Mouse (Mus musculus): ENCODE measurements at regions not wholly inside any gene's neighbourhood (a gene's known extent, or its start where the extent isn't known, plus 50 kb on each side); places are given as distances from the start of the nearest gene placed in this dataset.

DNA sequence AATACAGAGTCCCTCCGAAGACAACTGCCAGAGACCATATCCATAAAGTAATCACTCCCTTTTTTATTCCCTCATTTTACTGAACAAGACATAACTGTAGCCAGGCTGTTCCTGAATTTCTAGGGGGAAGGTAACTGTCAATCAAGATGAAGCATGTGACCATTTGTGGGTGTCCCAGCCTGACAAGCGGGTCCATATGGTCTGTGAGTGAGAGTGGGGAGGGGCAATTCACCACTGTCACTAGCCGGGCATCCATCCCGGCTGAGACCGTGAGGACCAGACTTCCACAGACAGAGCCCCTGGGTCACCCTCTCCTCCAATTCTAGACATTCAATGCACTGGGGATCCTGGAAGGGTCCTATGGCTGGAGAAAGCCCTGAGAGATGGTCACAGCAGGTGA, 54.6 kb downstream of the Gm11733 start:
- intact Hi-C loops (cut with DNase I): no loop called here
- no peak for DNase-seq

DNA sequence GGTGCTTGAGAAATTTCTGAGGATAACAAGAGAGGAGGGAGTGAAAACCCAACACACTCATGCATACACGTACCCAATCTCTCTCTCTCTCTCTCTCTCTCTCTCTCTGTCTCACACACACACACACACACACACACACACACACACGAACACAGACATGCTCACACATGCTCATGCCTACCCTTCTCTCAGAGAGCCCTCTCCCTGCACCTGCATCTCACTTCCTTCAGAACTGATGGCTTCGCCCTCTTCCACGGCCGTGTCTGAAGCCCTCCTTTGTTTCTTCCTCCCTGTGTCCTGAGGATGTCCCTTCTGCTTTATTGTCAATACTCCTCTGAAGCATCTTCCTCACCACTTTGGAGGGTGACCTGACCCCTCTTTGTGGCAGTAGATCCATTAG, 56.4 kb downstream of the Gm11733 start:
- intact Hi-C loops (cut with DNase I): no loop called here
- DNase-seq: no peak

DNA sequence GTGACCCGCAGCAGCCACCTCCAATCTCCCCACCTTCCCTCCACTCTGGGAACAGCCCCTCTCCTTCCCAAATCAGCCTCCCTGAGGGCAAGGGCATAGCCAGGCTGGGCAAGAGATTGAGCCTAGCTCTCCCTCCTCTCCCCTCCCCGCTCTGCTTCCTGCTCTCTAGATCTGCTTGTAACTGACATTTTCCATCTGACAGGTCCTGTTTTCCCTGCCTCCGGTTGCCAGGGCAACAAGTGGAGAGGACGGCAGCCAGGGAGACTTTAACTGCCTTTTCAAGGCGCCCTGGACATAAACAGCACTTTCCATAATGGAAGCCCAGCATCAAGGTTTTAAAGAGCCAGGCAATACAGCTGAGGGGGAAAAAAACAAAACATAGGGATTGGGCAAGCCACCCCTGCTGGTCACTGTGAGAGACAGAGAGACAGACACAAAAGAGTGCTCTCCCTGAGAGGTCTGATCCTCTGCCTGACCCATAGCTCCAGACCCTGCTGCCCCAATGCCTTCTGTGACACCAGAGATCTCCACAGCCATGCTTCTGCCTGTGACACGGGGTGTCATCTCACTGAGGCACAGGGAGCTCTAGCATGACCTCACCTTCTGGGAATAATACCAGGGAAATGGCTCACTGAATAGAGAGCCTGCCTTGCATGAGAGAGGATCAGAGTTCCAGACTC, 57.2 kb downstream of the Gm11733 start:
- intact Hi-C loops (cut with DNase I): no loop called here
- DNase-seq: peak; percentile 53

DNA sequence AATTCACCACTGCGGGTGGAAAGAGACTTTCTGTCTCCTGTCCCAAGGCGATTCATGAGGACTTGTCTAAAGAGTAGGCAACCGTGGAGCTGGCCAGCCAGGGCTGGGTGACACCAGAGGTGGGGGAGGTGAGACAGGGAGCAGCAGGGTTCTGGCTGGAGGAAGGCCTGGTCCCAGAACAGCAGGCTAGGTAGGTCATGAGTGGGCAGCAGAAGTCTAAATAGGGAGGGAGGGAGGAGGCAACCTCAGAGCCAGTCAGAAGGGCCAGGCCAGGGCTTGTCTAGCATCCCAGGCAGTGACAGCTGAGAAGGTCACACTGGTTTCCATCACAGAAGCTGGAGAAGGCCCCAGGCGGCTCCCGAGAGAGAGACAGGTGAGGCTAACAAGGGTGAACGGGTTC, 59.0 kb downstream of the Gm11733 start:
- intact Hi-C loops (cut with DNase I): no loop called here
- no peak for DNase-seq

DNA sequence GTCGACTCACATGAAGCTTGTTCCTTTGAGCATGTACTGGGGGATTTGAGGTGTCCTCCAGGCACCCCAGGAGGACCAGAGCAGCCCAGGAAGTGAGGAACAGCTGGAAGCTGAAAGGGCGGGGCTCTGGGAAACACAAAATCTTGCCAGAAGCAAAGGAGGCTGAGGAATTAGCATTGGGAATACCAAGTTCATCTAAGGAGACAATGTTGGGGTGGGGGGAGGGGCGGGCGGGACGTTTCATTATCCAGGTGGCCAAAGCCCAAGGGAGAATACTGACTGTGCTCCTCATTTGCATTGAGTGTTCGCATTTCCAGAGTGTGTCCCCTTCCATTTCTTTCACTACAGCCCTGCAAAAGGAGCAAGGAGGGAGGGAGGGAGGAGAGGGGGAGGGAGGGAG, 60.3 kb downstream of the Gm11733 start:
- intact Hi-C loops (cut with DNase I): no loop called here
- no peak for DNase-seq

DNA sequence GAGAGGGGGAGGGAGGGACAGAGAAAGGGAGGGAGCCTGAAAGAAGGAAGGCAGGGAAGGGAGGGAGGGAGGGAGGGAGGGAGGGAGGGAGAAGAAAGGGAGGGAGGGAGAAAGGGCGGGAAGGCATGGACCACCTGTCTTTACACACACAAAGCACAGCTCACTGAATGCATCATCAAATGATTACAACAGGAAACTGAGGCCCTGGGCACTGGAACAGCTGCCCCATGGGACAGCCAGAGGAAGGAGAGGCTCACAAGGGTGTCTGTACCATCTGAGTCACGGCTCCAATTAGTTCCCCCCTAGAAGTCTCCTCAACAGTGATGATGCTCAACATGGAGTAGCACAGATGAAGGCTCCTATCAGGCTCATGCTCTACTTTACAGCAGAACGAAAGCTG, 60.8 kb downstream of the Gm11733 start:
- DNase-seq: no peak
- intact Hi-C loops (cut with DNase I): no loop called here

DNA sequence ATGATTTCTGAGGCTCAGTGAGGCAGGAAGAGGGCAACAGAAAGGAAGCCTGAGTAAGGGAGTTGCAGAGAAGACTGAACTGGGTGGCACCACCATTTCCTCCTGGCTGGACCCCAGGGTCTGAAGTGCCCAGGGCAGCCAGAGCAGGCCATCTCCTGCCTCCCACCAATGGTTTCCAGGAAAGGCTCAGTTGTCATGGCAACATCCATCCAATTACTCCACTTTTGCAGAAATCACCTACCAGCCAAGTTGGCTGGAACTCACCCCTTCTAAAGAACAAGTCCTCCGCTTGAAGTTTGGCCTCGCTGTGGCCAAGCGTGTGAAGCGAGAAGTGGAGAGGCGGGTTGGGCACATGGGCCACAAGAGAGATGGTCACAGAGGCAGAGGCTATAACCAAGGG, 67.8 kb downstream of the Gm11733 start:
- peak; percentile 42 for DNase-seq
- intact Hi-C loops (cut with DNase I): no loop called here

DNA sequence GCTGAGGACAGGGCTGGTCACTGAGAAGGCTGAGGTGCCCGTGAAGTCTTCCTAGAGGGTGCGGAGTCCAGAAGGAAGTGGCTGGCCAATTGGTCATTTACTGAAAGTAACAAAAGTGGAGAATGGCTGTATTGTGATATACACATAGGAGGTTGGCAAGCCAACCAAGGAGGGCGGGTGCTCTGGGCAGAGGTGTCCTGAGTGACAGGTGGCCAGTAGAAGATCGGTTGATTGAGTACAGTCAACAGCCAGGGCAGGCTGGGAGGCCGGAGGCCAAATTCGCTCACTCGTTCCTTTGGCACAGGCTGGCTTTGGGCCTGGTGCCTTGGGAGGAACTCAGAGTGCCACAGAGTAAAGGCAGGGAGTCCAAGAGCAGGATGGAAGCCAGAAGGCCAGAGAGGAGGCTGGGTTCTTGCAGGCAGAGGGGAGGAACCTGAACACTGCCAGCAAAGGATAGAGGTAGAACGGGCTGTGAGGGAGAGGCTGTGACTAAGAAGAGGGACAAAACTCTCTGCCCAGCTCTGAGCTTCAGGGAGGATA, 68.3 kb downstream of the Gm11733 start:
- intact Hi-C loops (cut with DNase I): no loop called here
- peak; percentile 75 for DNase-seq

DNA sequence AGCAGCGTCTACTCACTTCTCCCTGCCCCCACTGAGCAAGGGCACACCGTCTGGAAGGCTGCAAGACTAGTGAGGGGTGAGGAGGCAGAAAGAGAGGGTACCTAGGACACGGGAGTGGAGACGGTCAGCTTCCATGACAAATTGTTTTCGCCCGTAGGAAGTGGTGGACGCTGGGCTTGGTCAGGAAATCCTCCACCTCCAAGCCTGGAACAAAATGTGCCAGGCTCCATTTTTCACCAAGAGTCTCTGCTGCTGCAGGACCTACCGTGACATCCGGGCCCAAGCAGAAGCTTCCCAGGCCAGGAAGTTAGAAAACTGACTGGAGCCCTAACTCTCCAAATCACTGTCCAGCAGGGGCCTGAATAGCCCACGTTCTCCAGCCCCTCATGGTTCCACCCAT, 69.9 kb downstream of the Gm11733 start:
- intact Hi-C loops (cut with DNase I): no loop called here
- DNase-seq: no peak

DNA sequence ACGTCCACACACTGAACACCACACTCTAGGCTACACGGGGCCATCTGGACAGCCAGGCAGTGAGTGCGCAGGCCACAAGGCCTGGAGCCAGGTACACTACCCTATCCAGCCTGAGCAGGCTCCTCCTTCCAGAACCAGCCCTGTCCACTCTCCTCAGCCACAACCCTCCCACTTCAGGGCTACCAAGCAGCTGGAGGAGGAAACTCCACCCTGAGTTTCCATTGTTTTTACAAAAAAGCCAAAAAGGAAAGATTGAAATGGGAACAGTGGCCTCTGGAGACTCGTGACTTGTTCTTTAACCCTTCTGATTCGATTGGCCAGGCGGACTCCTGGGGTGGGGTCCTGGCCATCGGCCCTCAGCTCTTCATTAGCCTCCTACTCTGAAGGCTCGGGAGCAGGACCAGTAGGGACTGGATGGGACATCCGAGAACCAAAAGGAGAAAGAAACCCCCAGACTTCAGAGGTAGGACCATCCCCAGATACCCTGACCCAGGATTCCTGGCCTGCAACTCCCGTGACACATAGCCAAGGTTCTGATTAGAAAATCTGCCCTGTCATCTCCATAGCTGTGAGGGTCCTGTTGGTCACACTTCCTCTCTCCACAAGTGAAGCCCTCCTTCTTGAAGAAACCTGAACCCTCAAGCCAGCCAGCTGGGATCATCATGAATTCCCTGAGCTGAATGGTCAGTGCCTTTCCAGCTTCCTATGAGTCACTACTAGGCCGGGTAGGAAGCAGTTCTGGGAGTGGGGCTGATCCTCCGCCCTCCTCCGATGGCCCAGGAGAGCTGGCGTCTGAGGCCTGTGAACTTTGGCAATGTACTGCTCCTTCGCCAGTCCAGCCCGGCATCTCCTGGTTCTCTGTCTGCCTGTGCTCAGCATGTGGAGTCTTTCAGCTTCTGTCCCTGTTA, 73.6 kb downstream of the Gm11733 start:
- DNase-seq: no peak
- intact Hi-C loops (cut with DNase I): no loop called here

DNA sequence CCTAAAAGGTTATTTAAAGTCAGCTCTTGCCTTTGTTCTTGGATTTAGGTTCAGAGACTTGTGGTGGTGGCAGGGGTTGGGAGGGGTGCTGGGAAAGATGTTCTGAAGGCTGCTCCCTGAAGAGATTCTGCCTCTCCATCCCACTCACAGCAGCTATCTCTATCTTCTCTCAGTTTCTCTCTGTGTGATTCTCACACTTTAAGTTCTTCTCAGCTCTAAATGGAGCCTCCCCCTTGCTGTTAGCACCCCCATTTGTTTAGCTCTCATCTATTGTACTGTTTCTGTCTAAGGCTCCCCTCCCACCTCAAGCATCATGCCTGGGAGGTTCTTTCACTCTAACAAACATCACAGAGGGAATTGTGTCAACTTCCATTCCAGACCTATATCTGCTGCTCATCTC, 75.7 kb downstream of the Gm11733 start:
- no peak for DNase-seq
- intact Hi-C loops (cut with DNase I): no loop called here

DNA sequence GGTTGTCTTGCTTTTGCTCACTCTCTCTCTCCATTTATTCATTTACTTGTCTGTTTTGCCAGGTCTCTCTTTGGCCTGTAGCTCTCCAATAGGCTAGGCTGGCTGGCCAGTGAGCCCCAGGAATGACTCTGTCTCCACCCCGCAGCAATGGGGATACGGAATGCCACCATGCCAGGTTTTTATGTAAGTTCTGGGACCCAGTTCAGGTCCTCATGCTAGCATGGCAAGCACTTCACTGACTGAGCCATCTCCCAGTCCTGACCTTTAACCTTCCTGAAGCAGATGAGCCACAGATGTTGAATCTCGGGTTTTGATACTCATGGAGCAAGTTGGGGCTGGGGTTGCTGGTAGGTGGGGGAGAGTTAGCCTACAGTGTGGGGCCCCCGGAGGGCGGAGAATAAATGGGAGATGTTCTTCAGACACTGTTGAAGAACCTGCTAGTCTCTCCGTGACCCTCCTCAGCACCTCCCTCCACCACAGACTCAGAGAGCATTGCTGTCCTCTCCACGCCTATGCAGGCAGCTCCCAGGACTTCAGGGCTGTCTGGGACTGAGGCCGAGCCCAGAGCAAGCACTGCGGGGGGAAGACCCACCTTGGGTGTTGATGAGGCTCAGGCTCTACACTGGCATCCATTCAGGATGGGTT, 83.9 kb downstream of the Gm11733 start:
- intact Hi-C loops (cut with DNase I): no loop called here
- DNase-seq: no peak

DNA sequence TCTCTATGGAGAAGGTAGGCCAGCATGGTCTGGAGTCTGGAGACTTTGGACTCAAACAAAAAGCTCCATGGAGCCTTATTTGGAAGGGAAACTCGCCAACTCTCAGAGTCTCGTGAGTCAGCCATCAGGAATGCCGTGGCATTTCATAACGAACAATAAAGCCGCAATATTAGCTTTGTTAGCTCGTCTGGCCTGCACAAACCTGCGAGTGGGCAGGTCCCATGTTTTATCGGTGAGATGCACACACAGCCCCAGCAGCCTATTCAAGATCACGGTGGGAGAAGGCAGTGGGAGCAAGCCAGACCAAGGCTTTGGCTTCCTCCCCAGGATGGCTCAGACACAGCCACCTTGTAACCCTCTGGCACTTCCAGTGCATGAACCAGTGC, 84.4 kb downstream of the Gm11733 start:
- intact Hi-C loops (cut with DNase I): no loop called here
- DNase-seq: peak; percentile 25

DNA sequence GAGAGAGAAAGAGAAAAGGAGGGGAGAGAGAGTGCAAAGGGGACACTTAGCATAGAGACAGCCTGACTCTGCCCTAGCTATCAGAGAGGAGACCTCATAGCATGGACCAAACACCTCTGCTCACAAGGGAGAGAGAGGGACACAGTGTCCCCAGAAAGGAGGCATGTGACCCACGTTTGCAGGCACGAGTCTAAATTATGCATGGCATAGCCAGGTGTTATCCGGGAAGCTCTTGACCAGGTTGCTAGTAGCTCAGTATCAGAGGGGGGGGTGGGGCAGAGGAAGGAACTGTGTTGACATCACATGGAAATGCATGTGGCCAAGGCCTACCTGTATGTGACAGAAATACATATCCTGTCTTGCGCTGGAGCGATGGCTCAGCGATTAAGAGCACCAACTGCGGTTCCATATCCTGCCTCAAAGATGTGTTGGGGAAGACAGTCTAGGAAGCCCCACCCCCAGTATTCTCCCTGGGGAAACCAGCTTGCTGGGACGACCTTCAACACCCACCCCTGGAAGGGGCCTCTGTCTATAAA, 84.5 kb upstream of the Tnrc6c start:
- intact Hi-C loops (cut with DNase I): no loop called here
- no peak for DNase-seq

DNA sequence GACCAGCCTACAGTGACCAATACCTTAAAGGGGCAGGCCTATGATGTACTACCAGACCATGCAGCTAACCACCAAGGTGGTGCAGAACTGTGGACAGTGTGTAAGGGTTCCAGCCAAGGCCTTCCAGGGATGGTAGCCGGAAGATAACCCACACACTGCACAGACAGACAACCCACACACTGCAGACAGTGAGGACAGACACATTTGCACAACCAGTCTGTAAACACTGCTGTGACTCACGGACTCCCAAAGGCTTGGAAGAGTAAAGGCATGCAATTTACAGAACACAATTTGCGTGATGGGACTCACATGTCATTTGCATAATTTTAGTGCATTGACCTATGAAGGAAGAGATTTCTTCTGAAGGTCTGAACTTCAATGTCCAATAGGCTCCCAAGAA, 82.2 kb upstream of the Tnrc6c start:
- intact Hi-C loops (cut with DNase I): no loop called here
- DNase-seq: no peak

DNA sequence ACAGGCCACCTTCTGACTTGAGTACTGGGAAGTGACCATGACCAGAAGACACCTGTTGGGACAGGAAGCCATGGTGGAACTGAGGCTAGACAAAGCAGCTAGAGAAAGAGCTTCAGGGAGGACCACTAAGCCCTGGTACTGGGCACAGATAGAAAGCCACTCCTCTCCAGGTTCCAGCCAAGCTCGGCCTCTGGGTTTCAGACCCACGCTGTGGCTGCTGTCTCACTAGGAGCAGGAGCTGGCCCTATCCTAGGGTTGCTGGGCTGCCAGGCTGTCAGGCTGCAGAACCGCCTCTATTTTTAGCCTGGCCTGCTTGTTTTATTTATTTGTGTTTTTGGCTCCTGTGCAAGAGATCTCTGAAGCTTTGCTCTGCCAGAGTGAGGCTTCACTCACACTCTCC, 79.4 kb upstream of the Tnrc6c start:
- DNase-seq: no peak
- intact Hi-C loops (cut with DNase I): no loop called here

DNA sequence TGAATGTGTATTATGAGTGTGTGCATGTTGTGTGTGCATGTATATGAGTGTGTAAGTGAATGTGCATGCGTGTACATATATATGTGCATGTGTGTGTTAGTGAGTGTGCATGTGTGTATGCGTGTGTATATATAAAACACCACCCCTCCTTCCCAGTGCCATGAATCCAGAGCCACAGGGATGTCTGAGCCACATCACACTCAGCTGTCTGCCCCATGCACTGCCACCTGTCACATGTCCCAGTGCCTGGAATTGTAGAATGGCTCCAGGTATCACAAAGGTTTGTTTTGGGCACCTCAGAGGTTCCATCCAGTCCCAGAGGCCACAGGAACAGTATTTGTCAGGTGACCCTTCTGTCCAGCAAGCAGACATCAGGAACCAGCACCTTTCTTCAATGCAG, 75.0 kb upstream of the Tnrc6c start:
- no peak for DNase-seq
- intact Hi-C loops (cut with DNase I): no loop called here

DNA sequence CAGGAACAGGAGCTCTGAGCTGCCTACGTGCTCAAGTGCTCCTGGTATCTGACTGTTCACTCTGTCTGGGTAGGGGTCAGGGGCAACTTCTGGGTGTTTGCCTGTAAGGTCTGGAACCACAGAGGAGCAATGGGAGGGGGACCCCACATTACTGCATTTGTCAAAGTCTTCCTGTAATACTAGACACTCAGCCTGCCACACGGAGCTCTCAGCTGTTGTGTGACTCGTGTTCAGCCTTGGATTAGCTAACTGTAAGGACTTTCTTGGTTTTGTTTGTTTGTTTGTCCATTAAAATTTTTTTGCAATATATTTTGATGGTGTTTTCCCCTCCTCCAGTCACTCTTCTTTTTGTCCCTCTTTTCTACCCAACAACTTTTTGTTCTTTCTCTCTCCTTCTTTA, 74.4 kb upstream of the Tnrc6c start:
- intact Hi-C loops (cut with DNase I): no loop called here
- DNase-seq: no peak

DNA sequence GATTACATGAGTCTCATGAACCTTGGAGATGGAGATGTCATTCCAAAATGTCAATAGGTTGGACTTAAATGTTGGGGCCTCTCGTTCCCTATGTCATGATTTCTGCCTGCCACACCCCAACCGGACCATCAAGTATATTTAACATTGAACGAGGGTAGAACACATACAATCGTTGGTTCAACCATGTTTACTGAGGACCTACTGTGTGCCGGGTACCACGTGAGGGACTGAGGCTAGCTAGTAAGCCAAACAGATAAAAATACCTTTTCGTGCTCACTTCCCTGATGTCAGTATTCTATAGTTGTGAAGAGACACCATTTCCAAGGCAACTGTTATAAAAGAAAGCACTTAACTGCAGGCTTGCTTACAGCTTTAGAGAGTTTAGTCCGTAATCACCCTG, 70.6 kb upstream of the Tnrc6c start:
- intact Hi-C loops (cut with DNase I): no loop called here
- no peak for DNase-seq

DNA sequence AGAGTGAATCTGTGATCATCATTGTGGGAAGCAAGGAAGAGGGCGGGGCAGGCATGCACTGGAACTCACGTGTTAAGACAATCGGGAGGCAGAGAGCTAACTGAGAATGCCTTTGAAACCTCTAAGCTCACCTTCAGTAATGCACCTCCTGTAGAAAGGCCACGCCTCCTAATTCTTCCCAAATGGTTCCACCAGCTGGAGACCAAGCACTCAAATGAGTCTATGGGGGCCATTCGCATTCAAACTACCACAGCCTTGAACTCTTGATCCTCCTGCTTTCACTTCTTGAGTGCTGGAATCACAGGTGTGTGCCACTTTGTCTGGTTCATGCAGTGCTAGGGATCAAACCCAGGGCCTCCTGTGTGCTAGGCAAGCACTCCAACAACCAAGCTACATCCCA, 68.5 kb upstream of the Tnrc6c start:
- intact Hi-C loops (cut with DNase I): no loop called here
- DNase-seq: no peak

DNA sequence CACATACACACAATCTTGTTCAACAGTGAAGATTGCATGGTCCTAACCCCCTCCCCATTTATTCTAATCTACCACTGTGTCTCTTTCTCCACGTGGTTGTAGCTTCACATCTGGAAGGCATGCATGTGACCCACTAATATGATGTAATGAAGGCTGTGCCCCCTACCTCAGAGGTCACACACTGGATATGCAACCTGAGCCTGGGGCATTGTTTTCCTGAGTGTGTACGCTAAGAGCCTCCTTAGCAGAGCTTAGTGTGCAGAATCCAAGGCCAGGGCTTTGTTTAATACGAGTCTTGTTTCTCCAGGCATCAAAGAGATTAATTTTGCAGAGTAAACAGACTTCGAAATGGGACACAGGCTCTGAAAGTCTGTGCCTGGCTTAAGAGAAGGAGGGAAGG, 68.0 kb upstream of the Tnrc6c start:
- DNase-seq: no peak
- intact Hi-C loops (cut with DNase I): no loop called here
